In the genomic region with DNA sequence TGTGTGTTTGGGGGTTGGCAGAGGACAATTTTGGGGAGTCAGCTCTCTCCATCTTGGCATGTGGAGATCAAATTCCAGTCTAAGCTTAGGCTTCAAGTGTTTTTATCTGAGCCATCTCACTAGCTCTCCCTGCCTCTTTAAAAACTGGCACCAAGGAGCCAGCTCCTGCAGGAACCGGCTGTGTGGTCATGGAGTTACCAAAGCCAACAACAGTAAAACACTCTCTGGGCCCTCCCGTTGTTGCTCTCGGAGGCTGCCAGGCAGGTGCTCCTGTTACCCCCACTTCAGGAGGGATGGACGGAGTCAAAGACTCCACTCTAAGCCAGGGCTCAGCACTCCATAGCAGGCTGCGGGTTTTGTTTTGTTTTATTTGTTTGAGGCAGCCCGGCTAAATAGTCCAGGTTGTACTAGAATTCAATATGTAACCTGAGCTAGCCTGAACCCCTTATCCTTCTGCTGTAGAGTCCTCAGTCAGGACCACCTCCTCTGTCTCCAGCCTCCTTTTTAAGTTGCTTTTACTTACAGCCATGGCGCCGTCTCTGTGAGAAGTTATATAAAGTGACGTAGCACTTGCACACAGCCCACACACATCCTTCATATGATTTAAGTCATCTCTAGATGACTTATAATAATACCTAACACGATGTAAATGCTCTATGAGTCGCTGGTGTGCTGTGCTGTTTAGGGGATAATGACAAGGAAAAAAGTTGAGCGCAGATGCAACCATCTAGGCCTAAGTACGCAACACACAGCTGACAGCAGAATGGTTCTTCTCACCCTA, we compare ENCODE assay signal across 19 mouse cellular contexts. TPM values are rescaled to one million over a fixed set of nuclear protein-coding genes. Genes with fewer than 3 reads are reported as not detected.
DNase-seq lines count a peak whose midpoint lies in the region; ATAC-seq and TF ChIP-seq lines count a peak whose summit lies in the region.
"Had no signal": no experiment of that assay in that cellular context is flagged by ENCODE, and none has a peak within 500 bp of the region (broad histone marks: within the 10 kb centered on the region; RNA-seq: fewer than 3 reads in every experiment).

No protein-coding gene starts in this region.

- H3K4me1 ChIP-seq in heart, postnatal 0 days (ENCODE audit: control insufficient read depth, insufficient read depth): peaks cover 46% of the 10 kb centered on the region
- peaks cover 42% of the 10 kb centered on the region for H3K4me1 ChIP-seq in lung, embryonic 16.5 days (replicated peaks; ENCODE audit: control insufficient read depth, insufficient read depth, low read length)

- intact Hi-C loops in left cerebral cortex, adult 2 months (cut with DNase I): no loop called here
- intact Hi-C loops in left cerebral cortex, postnatal 36 days (cut with DNase I): no loop called here

- WGBS in heart, postnatal 0 days: 66% methylated on average over 13 of the region's 13 CpGs
- WGBS in lung, embryonic 16.5 days: 58% methylated on average over 13 of the region's 13 CpGs

- no peak overlapping the region for H3K4me2 ChIP-seq in heart, postnatal 0 days (ENCODE audit: low read depth, low read length)
- no peak overlapping the region for H3K4me2 ChIP-seq in lung, embryonic 16.5 days (ENCODE audit: low read depth, low read length)
- H3K4me2 ChIP-seq: forebrain, embryonic 13.5 days; heart, embryonic 11.5 days; hindbrain, embryonic 13.5 days had no signal

- peak overlapping the region; percentile 30; the same call in 1 of the 2 replicates for H3K27ac ChIP-seq in heart, postnatal 0 days (ENCODE audit: low read depth)
- peak overlapping the region; percentile 76 for H3K27ac ChIP-seq in left cerebral cortex, adult 2 months
- peak overlapping the region; percentile 72 for H3K27ac ChIP-seq in lung, embryonic 16.5 days (ENCODE audit: low read length)
- H3K27ac ChIP-seq: forebrain, embryonic 13.5 days; hindbrain, embryonic 13.5 days; midbrain, embryonic 10.5 days had no signal

- no peak for TF ChIP-seq EP300 in heart, postnatal 0 days (IDR thresholded peaks at IDR 0.05; ENCODE audit: low read depth)

- H3K9ac ChIP-seq in heart, postnatal 0 days (replicated peaks; ENCODE audit: low read depth, low read length): no peak overlapping the region
- H3K9ac ChIP-seq in lung, embryonic 16.5 days (ENCODE audit: low read length): no peak overlapping the region
- H3K9ac ChIP-seq: forebrain, embryonic 13.5 days; hindbrain, embryonic 13.5 days had no signal

- H3K9me3 ChIP-seq in heart, postnatal 0 days (replicated peaks; ENCODE audit: control insufficient read depth, low read length): no peaks in the 10 kb centered on the region
- H3K9me3 ChIP-seq in lung, embryonic 16.5 days (ENCODE audit: control insufficient read depth, low read length): no peaks in the 10 kb centered on the region
- H3K9me3 ChIP-seq: forebrain, embryonic 13.5 days; hindbrain, embryonic 13.5 days; midbrain, embryonic 10.5 days had no signal

- H3K4me3 ChIP-seq in heart, postnatal 0 days (ENCODE audit: low read depth, low read length): no peak overlapping the region
- no peak overlapping the region for H3K4me3 ChIP-seq in left cerebral cortex, adult 2 months
- no peak overlapping the region for H3K4me3 ChIP-seq in lung, embryonic 16.5 days (ENCODE audit: low read length)
- H3K4me3 ChIP-seq: forebrain, embryonic 13.5 days; hindbrain, embryonic 13.5 days; midbrain, embryonic 10.5 days had no signal

- no peaks in the 10 kb centered on the region for H3K27me3 ChIP-seq in heart, postnatal 0 days (ENCODE audit: control insufficient read depth, insufficient read depth, low read length)
- no peaks in the 10 kb centered on the region for H3K27me3 ChIP-seq in lung, embryonic 16.5 days (ENCODE audit: control insufficient read depth, insufficient read depth, low read depth, low read length)
- H3K27me3 ChIP-seq: CH12.LX; forebrain, embryonic 13.5 days; hindbrain, embryonic 13.5 days had no signal

- no peak for ATAC-seq in cerebellum, adult (ENCODE audit: insufficient number of reproducible peaks, low FRiP score, low TSS enrichment)
- ATAC-seq in heart, postnatal 0 days (ENCODE audit: insufficient read depth, low read depth): no peak
- ATAC-seq in lung, embryonic 16.5 days (ENCODE audit: low read depth): no peak
- ATAC-seq: forebrain, embryonic 13.5 days; intestine, embryonic 16.5 days had no signal

- peak; percentile 16 for DNase-seq in cerebellum, adult 11-12 months
- no peak for DNase-seq in heart, postnatal 0 days (ENCODE audit: low spot score)
- no peak for DNase-seq in heart, adult 8-10 months (ENCODE audit: low spot score)
- DNase-seq in left cerebral cortex, adult 2 months (ENCODE audit: extremely low spot score in 1 of 2, low spot score in 2 of 2): no peak
- no peak for DNase-seq in left cerebral cortex, postnatal 36 days (ENCODE audit: low spot score in 2 of 2)
- DNase-seq in thymus, postnatal 0 days (ENCODE audit: low spot score): no peak
- DNase-seq: adrenal gland, postnatal 25 days; cerebellum, postnatal 25 days; layer of hippocampus, adult 9-11 months; liver; thymus, postnatal 14 days had no signal

- no peak for TF ChIP-seq CTCF in heart, postnatal 0 days (IDR thresholded peaks at IDR 0.05; ENCODE audit: low read depth)
- no peak for TF ChIP-seq CTCF in left cerebral cortex, adult 2 months (IDR thresholded peaks at IDR 0.05)

- H3K36me3 ChIP-seq in heart, postnatal 0 days (replicated peaks; ENCODE audit: control insufficient read depth, insufficient read depth, low read length): no peaks in the 10 kb centered on the region
- no peaks in the 10 kb centered on the region for H3K36me3 ChIP-seq in lung, embryonic 16.5 days (ENCODE audit: control insufficient read depth, insufficient read depth, low read length)
- H3K36me3 ChIP-seq: hindbrain, embryonic 13.5 days had no signal

RNA-seq across cellular contexts. Expression of a gene that starts 42.3 kb away (rescaled TPM):
- 25.5 and 29.7 TPM in 2 replicates for total RNA-seq in heart, postnatal 0 days (2014; rRNA removed; ENCODE audit: low replicate concordance)
- polyA plus RNA-seq in heart, postnatal 0 days (2015; fragmentation: Nextera tagmentation; extraction: Ambion mirVana): 7.5 TPM in 2 replicates
- 10 to 100 TPM; 28.5 to 39.5 (median 31.3) TPM for total RNA-seq in heart, adult 8-10 months (2022)
- total RNA-seq in left cerebral cortex, adult 2 months (2021): 10 to 100 TPM; 18.9 to 21.7 TPM
- total RNA-seq in left cerebral cortex, postnatal 36 days (2021): 10 to 100 TPM; 18.4 to 20.2 TPM
- polyA plus RNA-seq in lung, embryonic 16.5 days (2015; fragmentation: Nextera tagmentation; extraction: Ambion mirVana): 17.7 and 18.6 TPM in 2 replicates
- 6.5 and 7.3 TPM in 2 replicates for polyA plus RNA-seq in thymus, postnatal 0 days (2015; fragmentation: Nextera tagmentation; extraction: Ambion mirVana)

RNA-seq across cellular contexts. Expression of a gene that starts 48.3 kb away (rescaled TPM):
- 3,422 and 3,660 TPM in 2 replicates for total RNA-seq in heart, postnatal 0 days (2014; rRNA removed; ENCODE audit: low replicate concordance)
- polyA plus RNA-seq in heart, postnatal 0 days (2015; fragmentation: Nextera tagmentation; extraction: Ambion mirVana): 2,757 and 2,826 TPM in 2 replicates
- 1,000 to 10,000 TPM; 2,287 to 2,565 (median 2,388) TPM for total RNA-seq in heart, adult 8-10 months (2022)
- 10 to 100 TPM; 53.9 to 67.1 TPM for total RNA-seq in left cerebral cortex, adult 2 months (2021)
- 10 to 100 TPM; 52.2 to 55.6 TPM for total RNA-seq in left cerebral cortex, postnatal 36 days (2021)
- polyA plus RNA-seq in lung, embryonic 16.5 days (2015; fragmentation: Nextera tagmentation; extraction: Ambion mirVana): 671 and 680 TPM in 2 replicates
- 322 and 332 TPM in 2 replicates for polyA plus RNA-seq in thymus, postnatal 0 days (2015; fragmentation: Nextera tagmentation; extraction: Ambion mirVana)

Comparison
In these comparisons a context has a peak if more than half of its experiments do, and no peak if none do; other contexts are left out.
1. RNA of a gene that starts 48.3 kb away (total RNA-seq): 3,422 to 3,660 TPM in heart, postnatal 0 days and 2,287 to 2,565 TPM in heart, adult 8-10 months; 53.9 to 67.1 TPM in left cerebral cortex, adult 2 months and 52.2 to 55.6 TPM in left cerebral cortex, postnatal 36 days; every median in the first group is over 10 times any median in the second.
2. Peak in every context shown above with its lines, with median percentiles within 50 percentile points of each other: H3K27ac ChIP-seq.